Mouse (Mus musculus): ENCODE data around the gene Tent5b. TPM values are rescaled to one million over a fixed set of nuclear protein-coding genes. Genes with fewer than 3 reads are reported as not detected.
A peak's percentile ranks its signal among the peaks of the same experiment; 100 is the strongest.
"Not testable (repeated sequence)": the region's sequence is repeated elsewhere in the genome, so short reads cannot be mapped to it uniquely, and the experiment has no call there.

Gene Tent5b
- total and polyA plus RNA-seq, 3 experiments = not detected

DNA sequence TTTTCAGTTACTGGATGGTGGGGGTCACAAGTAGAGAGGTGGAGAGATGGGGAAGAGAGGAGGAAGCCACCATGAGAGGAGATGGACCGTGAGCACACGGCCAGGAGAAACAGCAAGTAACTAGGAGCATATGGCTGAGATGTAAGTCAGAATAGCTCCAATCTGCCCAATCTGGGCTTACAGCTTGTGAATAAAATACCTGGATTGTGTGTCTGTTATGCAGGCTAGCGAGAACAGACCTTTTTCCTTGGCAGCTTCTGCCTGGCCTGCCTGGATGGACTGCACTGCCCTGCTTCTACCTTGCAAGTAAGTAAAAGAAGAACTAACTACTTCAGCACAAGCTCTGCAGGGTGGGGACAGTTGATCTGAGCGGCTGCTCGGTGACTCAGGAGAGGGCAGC is 31.1 kb downstream of the Tent5b start:
- DNase-seq (ENCODE audit: low spot score) (no peak), ATAC-seq (ENCODE audit: extremely low read depth, insufficient number of reproducible peaks, low FRiP score, poor library complexity, severe bottlenecking) (no peak)
- no peak for TF ChIP-seq CTCF (IDR thresholded peaks at IDR 0.05; ENCODE audit: low read depth, low read length)
- no peak for TF ChIP-seq GATA1 (IDR thresholded peaks at IDR 0.05; ENCODE audit: borderline replicate concordance, low read length)
- TF ChIP-seq GATA2 (IDR thresholded peaks at IDR 0.05; ENCODE audit: borderline replicate concordance, low read depth, low read length) = no peak
- no peak for TF ChIP-seq TAL1 (conservative IDR thresholded peaks at IDR 0.05; ENCODE audit: low read depth, low read length)
- no peak for TF ChIP-seq POLR2AphosphoS5 (IDR thresholded peaks at IDR 0.05; ENCODE audit: insufficient replicate concordance, low read depth, low read length)
- peaks cover 27% of the 10 kb centered on the region for H3K27me3 ChIP-seq (ENCODE audit: insufficient read depth, low read length)
- H3K9me3 ChIP-seq (replicated peaks) = no peaks in the 10 kb centered on the region
- no peaks in the 10 kb centered on the region; the same call in 1 of the 2 replicates for H3K4me1 ChIP-seq (ENCODE audit: insufficient read depth, low read depth, low read length)
- no peaks in the 10 kb centered on the region for H3K36me3 ChIP-seq (replicated peaks)
- H3K4me3 ChIP-seq (ENCODE audit: low read depth, low read length) = no peak overlapping the region

DNA sequence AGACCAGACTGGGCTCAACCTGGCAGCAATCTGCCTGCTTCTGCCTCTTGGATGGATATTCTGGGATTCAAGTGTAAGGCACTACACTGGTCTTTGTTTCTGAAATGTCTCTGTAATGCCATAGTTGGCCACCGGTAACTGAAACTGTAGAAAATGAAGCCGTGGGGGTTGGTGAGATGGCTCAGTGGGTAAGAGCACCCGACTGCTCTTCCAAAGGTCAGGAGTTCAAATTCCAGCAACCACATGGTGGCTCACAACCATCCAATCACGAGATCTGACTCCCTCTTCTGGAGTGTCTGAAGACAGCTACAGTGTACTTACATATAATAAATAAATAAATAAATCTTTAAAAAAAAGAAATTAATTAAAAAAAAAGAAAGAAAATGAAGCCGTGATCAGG is 32.6 kb downstream of the Tent5b start:
- DNase-seq (ENCODE audit: low spot score); H3K9me3 ChIP-seq (replicated peaks); H3K36me3 ChIP-seq (replicated peaks); H3K4me3 ChIP-seq (ENCODE audit: low read depth, low read length); ATAC-seq (ENCODE audit: extremely low read depth, insufficient number of reproducible peaks, low FRiP score, poor library complexity, severe bottlenecking); H3K4me1 ChIP-seq (ENCODE audit: insufficient read depth, low read depth, low read length): not testable (repeated sequence)
- H3K27me3 ChIP-seq (ENCODE audit: insufficient read depth, low read length) = peaks cover 17% of the 10 kb centered on the region

DNA sequence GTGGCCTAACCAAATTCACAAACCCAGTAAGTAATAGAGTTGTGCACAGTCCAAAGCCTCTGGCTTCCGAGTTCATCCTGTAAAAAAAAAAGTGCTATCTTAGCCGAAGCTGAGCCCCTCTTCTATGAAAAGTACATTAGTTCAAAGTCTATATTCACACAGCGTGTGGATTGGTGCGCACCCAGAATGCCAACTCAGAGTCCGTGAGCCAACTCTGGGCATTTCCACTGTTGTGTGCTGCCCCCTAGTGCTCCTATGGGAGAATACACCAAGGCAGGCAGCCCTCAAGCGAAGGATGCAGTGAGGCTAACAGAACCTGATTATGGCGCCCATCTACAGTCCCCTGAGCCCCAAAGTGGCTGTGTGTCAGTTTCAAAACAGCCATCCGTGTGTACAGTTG is 33.0 kb downstream of the Tent5b start:
- ATAC-seq (ENCODE audit: extremely low read depth, insufficient number of reproducible peaks, low FRiP score, poor library complexity, severe bottlenecking) = no peak
- H3K36me3 ChIP-seq (replicated peaks) = no peaks in the 10 kb centered on the region
- TF ChIP-seq POLR2AphosphoS5 (IDR thresholded peaks at IDR 0.05; ENCODE audit: insufficient replicate concordance, low read depth, low read length) (no peak), GATA2 (IDR thresholded peaks at IDR 0.05; ENCODE audit: borderline replicate concordance, low read depth, low read length) (no peak), TAL1 (conservative IDR thresholded peaks at IDR 0.05; ENCODE audit: low read depth, low read length) (no peak), CTCF (IDR thresholded peaks at IDR 0.05; ENCODE audit: low read depth, low read length) (peak; percentile 87), GATA1 (IDR thresholded peaks at IDR 0.05; ENCODE audit: borderline replicate concordance, low read length) (no peak)
- no peaks in the 10 kb centered on the region for H3K9me3 ChIP-seq (replicated peaks)
- no peaks in the 10 kb centered on the region for H3K4me1 ChIP-seq (ENCODE audit: insufficient read depth, low read depth, low read length)
- peak; percentile 33 for DNase-seq (ENCODE audit: low spot score)
- H3K27me3 ChIP-seq (ENCODE audit: insufficient read depth, low read length) = peaks cover 14% of the 10 kb centered on the region
- H3K4me3 ChIP-seq (ENCODE audit: low read depth, low read length) = no peak overlapping the region

DNA sequence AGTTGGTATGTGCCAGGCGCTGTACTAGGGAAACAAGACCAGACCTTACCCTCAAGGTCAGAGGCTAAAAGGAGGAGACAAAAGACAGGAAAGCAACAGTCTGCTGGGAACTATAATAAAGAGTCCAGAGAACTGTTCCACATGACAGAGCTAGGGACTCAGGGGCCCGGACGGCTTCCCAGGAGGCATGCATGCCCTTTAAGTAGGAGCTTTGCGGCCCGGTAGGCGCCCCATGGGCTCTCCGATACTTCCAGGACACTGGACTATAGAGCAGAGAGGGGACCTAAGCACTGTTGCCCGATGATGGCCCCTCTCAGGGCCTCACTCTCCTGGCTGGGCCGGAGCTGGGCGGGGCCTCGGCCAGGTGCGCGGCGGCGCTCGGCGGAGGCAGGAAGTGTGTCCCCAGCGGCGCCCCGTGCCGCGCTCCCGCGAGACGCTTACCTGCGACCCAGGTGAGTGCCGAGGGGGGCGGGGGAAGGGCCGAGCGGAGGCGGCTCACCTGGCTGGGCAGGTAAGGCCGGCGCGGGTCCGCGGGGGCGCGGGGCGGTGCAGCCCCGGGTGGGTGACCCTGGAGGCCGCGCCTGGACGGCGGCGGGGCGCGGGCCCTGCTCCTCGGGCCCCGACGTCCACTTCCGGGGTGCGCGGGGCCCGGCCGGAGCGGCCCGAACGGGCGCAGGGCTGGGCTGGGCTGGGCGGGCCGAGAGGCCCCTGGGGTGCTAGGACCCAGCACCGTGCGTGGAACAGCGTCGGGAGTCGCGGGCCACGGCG is 38.9 kb downstream of the Tent5b start, which contains the start of gene Kdf1:
Gene Kdf1 (plus strand): TSS at position 363 of the 768 bp plus-strand sequence.
- H3K36me3 ChIP-seq (replicated peaks) = no peaks in the 10 kb centered on the region
- H3K4me3 ChIP-seq (ENCODE audit: low read depth, low read length) = no peak within 1 kb of the TSS; the same call in 1 of the 2 replicates
- ATAC-seq (ENCODE audit: extremely low read depth, insufficient number of reproducible peaks, low FRiP score, poor library complexity, severe bottlenecking) (no peak), DNase-seq (ENCODE audit: low spot score) (no peak)
- H3K9me3 ChIP-seq (replicated peaks) = no peaks in the 10 kb centered on the region
- H3K4me1 ChIP-seq (ENCODE audit: insufficient read depth, low read depth, low read length) = no peaks in the 10 kb centered on the region
- H3K27me3 ChIP-seq (ENCODE audit: insufficient read depth, low read length) = peaks cover 25% of the 10 kb centered on the region
- TF ChIP-seq TAL1 (conservative IDR thresholded peaks at IDR 0.05; ENCODE audit: low read depth, low read length) (no peak), GATA2 (IDR thresholded peaks at IDR 0.05; ENCODE audit: borderline replicate concordance, low read depth, low read length) (no peak), POLR2AphosphoS5 (IDR thresholded peaks at IDR 0.05; ENCODE audit: insufficient replicate concordance, low read depth, low read length) (no peak), CTCF (IDR thresholded peaks at IDR 0.05; ENCODE audit: low read depth, low read length) (no peak), GATA1 (IDR thresholded peaks at IDR 0.05; ENCODE audit: borderline replicate concordance, low read length) (no peak)

DNA sequence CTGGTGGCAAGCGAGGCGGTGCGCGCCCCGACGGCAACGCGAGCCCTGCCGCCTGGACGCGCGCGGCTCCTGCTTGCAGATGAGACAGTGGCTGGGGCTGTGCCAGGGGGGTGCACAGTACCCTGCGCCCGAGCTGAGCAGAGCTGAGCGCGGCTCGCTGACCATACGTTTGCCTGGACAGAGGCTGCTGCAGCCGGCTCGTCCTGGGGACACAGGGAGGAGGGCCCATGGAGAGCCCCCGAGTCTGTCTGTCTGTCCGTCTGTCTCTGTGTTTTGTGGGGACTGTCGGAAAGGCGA is 39.4 kb downstream of the Tent5b start:
- H3K4me3 ChIP-seq (ENCODE audit: low read depth, low read length) = no peak overlapping the region
- peaks cover 25% of the 10 kb centered on the region for H3K27me3 ChIP-seq (ENCODE audit: insufficient read depth, low read length)
- no peaks in the 10 kb centered on the region for H3K36me3 ChIP-seq (replicated peaks)
- H3K4me1 ChIP-seq (ENCODE audit: insufficient read depth, low read depth, low read length) = no peaks in the 10 kb centered on the region
- no peaks in the 10 kb centered on the region for H3K9me3 ChIP-seq (replicated peaks)
- ATAC-seq (ENCODE audit: extremely low read depth, insufficient number of reproducible peaks, low FRiP score, poor library complexity, severe bottlenecking) (no peak), DNase-seq (ENCODE audit: low spot score) (no peak)
- TF ChIP-seq GATA2 (IDR thresholded peaks at IDR 0.05; ENCODE audit: borderline replicate concordance, low read depth, low read length) = no peak
- TF ChIP-seq TAL1 (conservative IDR thresholded peaks at IDR 0.05; ENCODE audit: low read depth, low read length) = no peak
- no peak for TF ChIP-seq GATA1 (IDR thresholded peaks at IDR 0.05; ENCODE audit: borderline replicate concordance, low read length)
- TF ChIP-seq CTCF (IDR thresholded peaks at IDR 0.05; ENCODE audit: low read depth, low read length) = no peak
- TF ChIP-seq POLR2AphosphoS5 (IDR thresholded peaks at IDR 0.05; ENCODE audit: insufficient replicate concordance, low read depth, low read length) = no peak

DNA sequence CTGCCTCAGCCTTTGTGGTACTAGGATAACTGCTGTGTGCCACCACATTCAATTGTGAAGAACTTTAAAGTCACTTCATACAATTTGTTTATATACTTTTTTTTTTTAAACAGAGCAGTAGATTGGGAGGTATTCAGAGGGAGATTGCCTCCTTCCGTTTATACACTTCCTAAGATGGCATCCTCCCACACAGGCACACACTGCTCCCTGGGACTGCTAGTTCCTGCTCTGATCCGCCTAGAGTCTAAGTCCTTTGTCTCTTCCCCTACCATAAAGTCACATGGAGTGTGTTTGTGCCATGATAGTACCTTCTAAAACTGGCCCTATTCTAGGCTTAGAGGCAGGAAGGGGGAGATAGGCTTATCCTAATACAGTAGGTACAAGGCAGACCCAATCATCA is 41.6 kb downstream of the Tent5b start:
- ATAC-seq (ENCODE audit: extremely low read depth, insufficient number of reproducible peaks, low FRiP score, poor library complexity, severe bottlenecking) (no peak), DNase-seq (ENCODE audit: low spot score) (no peak)
- Histone ChIP-seq H3K27me3 (ENCODE audit: insufficient read depth, low read length) (peaks cover 25% of the 10 kb centered on the region), H3K36me3 (replicated peaks) (no peaks in the 10 kb centered on the region), H3K4me3 (ENCODE audit: low read depth, low read length) (no peak overlapping the region), H3K4me1 (ENCODE audit: insufficient read depth, low read depth, low read length) (no peaks in the 10 kb centered on the region), H3K9me3 (replicated peaks) (no peaks in the 10 kb centered on the region)
- TF ChIP-seq GATA1 (IDR thresholded peaks at IDR 0.05; ENCODE audit: borderline replicate concordance, low read length) (no peak), GATA2 (IDR thresholded peaks at IDR 0.05; ENCODE audit: borderline replicate concordance, low read depth, low read length) (no peak), TAL1 (conservative IDR thresholded peaks at IDR 0.05; ENCODE audit: low read depth, low read length) (no peak), POLR2AphosphoS5 (IDR thresholded peaks at IDR 0.05; ENCODE audit: insufficient replicate concordance, low read depth, low read length) (no peak), CTCF (IDR thresholded peaks at IDR 0.05; ENCODE audit: low read depth, low read length) (no peak)
